Comparison of ENCODE assay signal across 12 mouse cellular contexts in the genomic region with DNA sequence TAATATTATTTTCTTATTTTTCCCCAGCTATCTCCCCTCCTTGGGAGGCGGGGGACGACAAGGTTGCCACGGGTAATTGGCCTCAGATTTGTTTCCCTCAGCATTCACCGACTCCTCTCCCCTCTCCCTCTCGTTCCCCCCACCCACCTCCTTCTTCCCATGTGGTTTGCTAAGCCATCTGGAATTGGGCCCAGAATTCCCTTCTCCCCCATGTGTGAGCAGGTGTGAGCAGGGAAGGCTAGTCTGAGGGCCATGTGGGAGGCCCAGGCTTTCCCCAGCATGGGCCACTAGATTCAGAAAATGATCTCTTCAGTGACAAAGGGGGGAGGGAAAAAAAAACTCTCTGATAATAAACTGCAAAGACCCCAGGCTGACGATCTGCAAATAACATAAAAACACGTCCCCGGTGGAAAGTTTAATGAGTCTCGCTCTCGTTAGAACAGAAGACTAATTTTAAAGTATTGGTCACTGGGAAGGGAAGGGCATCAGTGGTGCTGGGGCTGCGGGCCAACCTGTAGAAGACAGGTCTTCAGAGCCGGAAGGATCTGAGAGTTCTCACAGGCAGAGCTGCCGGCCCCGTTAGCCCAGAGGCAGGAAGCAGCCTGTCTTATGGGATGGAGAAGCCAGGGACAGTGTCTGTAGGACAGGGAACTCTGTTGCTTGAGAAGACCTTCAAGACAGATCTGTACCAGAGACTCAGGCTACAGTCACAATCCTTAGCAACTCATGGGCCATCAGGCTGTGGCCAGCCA.
DNase-seq lines count a peak whose midpoint lies in the region; ATAC-seq lines count a peak whose summit lies in the region.
"Had no signal": no experiment of that assay in that cellular context is flagged by ENCODE, and none has a peak within 500 bp of the region (broad histone marks: within the 10 kb centered on the region; RNA-seq: fewer than 3 reads in every experiment).

No protein-coding gene starts in this region.

- peaks cover 39% of the 10 kb centered on the region for H3K4me1 ChIP-seq in midbrain, embryonic 14.5 days (ENCODE audit: control insufficient read depth, insufficient read depth, low read length)
- H3K4me1 ChIP-seq: intestine, embryonic 15.5 days had no signal

- ATAC-seq in midbrain, embryonic 14.5 days (ENCODE audit: low FRiP score, low TSS enrichment): peak; percentile 62
- no peak for ATAC-seq in activated CD4-positive, CD25-positive, alpha-beta regulatory T cell, adult 4 months

- no peak overlapping the region for H3K4me3 ChIP-seq in midbrain, embryonic 14.5 days (replicated peaks; ENCODE audit: low read depth, low read length)
- H3K4me3 ChIP-seq: intestine, embryonic 15.5 days had no signal

- 35% methylated on average over 14 of the region's 14 CpGs for WGBS in midbrain, embryonic 14.5 days

- peak; percentile 59 for DNase-seq in left cerebral cortex, postnatal 14 days (ENCODE audit: low spot score in 2 of 2)
- no peak for DNase-seq in left cerebral cortex, postnatal 10 days (ENCODE audit: extremely low spot score in 1 of 2, low spot score in 2 of 2)
- peak; percentile 69 for DNase-seq in cerebellum, adult 9-10 months
- DNase-seq in forelimb bud, embryonic 11.5 days (ENCODE audit: low read depth, low spot score): peak; percentile 33
- peak; percentile 77 for DNase-seq in midbrain, embryonic 14.5 days
- no peak for DNase-seq in spleen, postnatal 36 days (ENCODE audit: low spot score in 2 of 2)
- no peak for DNase-seq in Muller cell, postnatal 12 days (ENCODE audit: inconsistent ontology term)
- DNase-seq: thymus, adult 18-20 months had no signal

- peak overlapping the region; percentile 50 for H3K27ac ChIP-seq in midbrain, embryonic 14.5 days (replicated peaks; ENCODE audit: low read depth, low read length)
- H3K27ac ChIP-seq: intestine, embryonic 15.5 days; liver, embryonic 14.5 days had no signal

- no peak overlapping the region for H3K9ac ChIP-seq in midbrain, embryonic 14.5 days (replicated peaks; ENCODE audit: low read length)
- H3K9ac ChIP-seq: intestine, embryonic 15.5 days; liver, embryonic 14.5 days had no signal

- H3K36me3 ChIP-seq in midbrain, embryonic 14.5 days (ENCODE audit: control insufficient read depth, insufficient read depth, low read length): no peaks in the 10 kb centered on the region
- H3K36me3 ChIP-seq: G1E; intestine, embryonic 15.5 days had no signal

- intact Hi-C loops in left cerebral cortex, postnatal 14 days (cut with DNase I): loop anchor here (5.0 kb wide), 2 partner anchors 62 to 78 kb away; a partner anchor contains a TSS
- intact Hi-C loops in left cerebral cortex, postnatal 10 days (cut with DNase I): no loop called here

- no peak overlapping the region for H3K4me2 ChIP-seq in midbrain, embryonic 14.5 days (ENCODE audit: low read length)
- H3K4me2 ChIP-seq: intestine, embryonic 15.5 days had no signal

- no peaks in the 10 kb centered on the region for H3K27me3 ChIP-seq in midbrain, embryonic 14.5 days (ENCODE audit: control insufficient read depth, insufficient read depth, low read length)

- H3K9me3 ChIP-seq in midbrain, embryonic 14.5 days (ENCODE audit: control insufficient read depth, low read length): no peaks in the 10 kb centered on the region
- H3K9me3 ChIP-seq: G1E; intestine, embryonic 15.5 days had no signal

Comparison
In these comparisons a context has a peak if more than half of its experiments do, and no peak if none do; other contexts are left out.
1. DNase-seq: peak in left cerebral cortex, postnatal 14 days (2 of 2), cerebellum, adult 9-10 months (single experiment), forelimb bud, embryonic 11.5 days (single experiment) and midbrain, embryonic 14.5 days (single experiment); none in left cerebral cortex, postnatal 10 days (0 of 2), spleen, postnatal 36 days (0 of 2) and Muller cell, postnatal 12 days (single experiment).